19 mouse cellular contexts compared by ENCODE assay signal in genomic region chr14:75859619-75860018, GRCm38 (mm10).
"Had no signal": no experiment of that assay in that cellular context is flagged by ENCODE, and none has a peak within 500 bp of the region (broad histone marks: within the 10 kb centered on the region; RNA-seq: fewer than 3 reads in every experiment).

No protein-coding gene starts in this region.

- DNase-seq: kidney, adult 9 months; kidney, postnatal 25 days; left cerebral cortex, postnatal 4 days; liver, postnatal 0 days; lung, embryonic 14.5 days; lung, postnatal 14 days; lung, postnatal 4 days; midbrain, embryonic 14.5 days; right cerebral cortex, adult 18-20 months; right cerebral cortex, postnatal 14 days; right cerebral cortex, postnatal 4 days; thymus, postnatal 25 days had no signal

- H3K27me3 ChIP-seq: limb, embryonic 12.5 days; limb, embryonic 15.5 days; neural tube, embryonic 12.5 days; neural tube, embryonic 15.5 days had no signal

- H3K27ac ChIP-seq: limb, embryonic 12.5 days; limb, embryonic 15.5 days; liver, embryonic 14.5 days; neural tube, embryonic 12.5 days; neural tube, embryonic 15.5 days had no signal

- H3K4me2 ChIP-seq: limb, embryonic 12.5 days; limb, embryonic 15.5 days; liver, embryonic 11.5 days; lung, embryonic 14.5 days; midbrain, embryonic 11.5 days; neural tube, embryonic 12.5 days; neural tube, embryonic 15.5 days had no signal

- H3K9me3 ChIP-seq: limb, embryonic 15.5 days; neural tube, embryonic 15.5 days had no signal

- H3K4me3 ChIP-seq: limb, embryonic 12.5 days; limb, embryonic 15.5 days; neural tube, embryonic 12.5 days; neural tube, embryonic 15.5 days had no signal

- H3K9ac ChIP-seq: limb, embryonic 12.5 days; limb, embryonic 15.5 days; liver, embryonic 14.5 days; liver, postnatal 0 days; lung, embryonic 14.5 days; neural tube, embryonic 12.5 days; neural tube, embryonic 15.5 days had no signal

- H3K36me3 ChIP-seq: limb, embryonic 12.5 days; limb, embryonic 15.5 days had no signal

- ATAC-seq: liver, postnatal 0 days had no signal
